Mouse (Mus musculus): ENCODE measurements around the gene Ccdc171. TPM values are rescaled to one million over a fixed set of nuclear protein-coding genes. Genes with fewer than 3 reads are reported as not detected.
"Not testable (repeated sequence)": the region's sequence is repeated elsewhere in the genome, so short reads cannot be mapped to it uniquely, and the experiment has no call there.

Ccdc171 gene
- polyA plus RNA-seq, 1 experiment from 2014 or later: 2.4 TPM

- Histone ChIP-seq H3K4me3 (replicated peaks; ENCODE audit: low read depth, low read length) (no peak overlapping the region), H3K4me1 (replicated peaks; ENCODE audit: insufficient read depth, low read length) (no peaks in the 10 kb centered on the region)
- no peak for ATAC-seq (replicated peaks; ENCODE audit: low FRiP score, low read depth)
These were observed 11.2 kb upstream of the Ccdc171 start for GRCm38 (mm10) chr4:83514183-83514582.

GRCm38 (mm10) chr4:83514976-83515669 is 10.2 kb upstream of the Ccdc171 start:
- Histone ChIP-seq H3K4me2 (ENCODE audit: low read length) (no peak overlapping the region), H3K36me3 (ENCODE audit: insufficient read depth, low read length) (no peaks in the 10 kb centered on the region), H3K27me3 (ENCODE audit: insufficient read depth, low read length) (no peaks in the 10 kb centered on the region), H3K4me3 (replicated peaks; ENCODE audit: low read depth, low read length) (no peak overlapping the region), H3K4me1 (replicated peaks; ENCODE audit: insufficient read depth, low read length) (no peaks in the 10 kb centered on the region), H3K27ac (no peak overlapping the region), H3K9me3 (replicated peaks; ENCODE audit: low read length) (no peaks in the 10 kb centered on the region), H3K9ac (ENCODE audit: low read depth, low read length) (no peak overlapping the region)
- DNase-seq (ENCODE audit: low spot score): peak; percentile 21
- 89% methylated on average over 10 of the region's 10 CpGs for WGBS
- TF ChIP-seq CTCF (IDR thresholded peaks at IDR 0.05; ENCODE audit: low read depth): peak; percentile 55; the same call in 1 of the 2 replicates
- no peak for ATAC-seq (replicated peaks; ENCODE audit: low FRiP score, low read depth)

More at GRCm38 (mm10) chr4:83514183-83514582, 11.2 kb upstream of the Ccdc171 start:
- no peak overlapping the region for H3K27ac ChIP-seq
- no peak overlapping the region for H3K9ac ChIP-seq (ENCODE audit: low read depth, low read length)
- no peak for DNase-seq (ENCODE audit: low spot score)
- TF ChIP-seq CTCF (IDR thresholded peaks at IDR 0.05; ENCODE audit: low read depth): no peak
- 79% methylated on average over 1 of the region's 1 CpGs for WGBS
- H3K4me2 ChIP-seq (ENCODE audit: low read length): no peak overlapping the region
- H3K27me3 ChIP-seq (ENCODE audit: insufficient read depth, low read length): no peaks in the 10 kb centered on the region
- no peaks in the 10 kb centered on the region for H3K36me3 ChIP-seq (ENCODE audit: insufficient read depth, low read length)
- H3K9me3 ChIP-seq (replicated peaks; ENCODE audit: low read length): no peaks in the 10 kb centered on the region

DNA sequence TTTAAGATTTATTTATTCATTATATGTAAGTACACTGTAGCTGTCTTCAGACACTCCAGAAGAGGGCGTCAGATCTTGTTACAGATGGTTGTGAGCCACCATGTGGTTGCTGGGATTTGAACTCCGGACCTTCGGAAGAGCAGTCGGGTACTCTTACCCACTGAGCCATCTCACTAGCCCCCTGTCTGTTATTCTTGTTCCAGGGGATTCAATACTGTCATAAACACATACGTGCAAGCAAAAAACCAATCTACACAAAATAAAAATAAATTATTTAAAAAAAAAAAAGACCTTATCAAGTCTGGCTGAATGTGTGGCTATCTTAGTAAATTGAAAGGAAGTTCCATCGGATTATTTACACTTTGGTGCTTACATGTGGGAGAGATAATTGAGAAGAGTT is 9.2 kb upstream of the Ccdc171 start:
- not testable (repeated sequence) for DNase-seq (ENCODE audit: low spot score); H3K4me2 ChIP-seq (ENCODE audit: low read length); H3K9ac ChIP-seq (ENCODE audit: low read depth, low read length); H3K9me3 ChIP-seq (replicated peaks; ENCODE audit: low read length); H3K27ac ChIP-seq; H3K4me3 ChIP-seq (replicated peaks; ENCODE audit: low read depth, low read length); ATAC-seq (replicated peaks; ENCODE audit: low FRiP score, low read depth); H3K27me3 ChIP-seq (ENCODE audit: insufficient read depth, low read length); H3K4me1 ChIP-seq (replicated peaks; ENCODE audit: insufficient read depth, low read length); H3K36me3 ChIP-seq (ENCODE audit: insufficient read depth, low read length)
- WGBS: 95% methylated on average over 5 of the region's 6 CpGs

DNA sequence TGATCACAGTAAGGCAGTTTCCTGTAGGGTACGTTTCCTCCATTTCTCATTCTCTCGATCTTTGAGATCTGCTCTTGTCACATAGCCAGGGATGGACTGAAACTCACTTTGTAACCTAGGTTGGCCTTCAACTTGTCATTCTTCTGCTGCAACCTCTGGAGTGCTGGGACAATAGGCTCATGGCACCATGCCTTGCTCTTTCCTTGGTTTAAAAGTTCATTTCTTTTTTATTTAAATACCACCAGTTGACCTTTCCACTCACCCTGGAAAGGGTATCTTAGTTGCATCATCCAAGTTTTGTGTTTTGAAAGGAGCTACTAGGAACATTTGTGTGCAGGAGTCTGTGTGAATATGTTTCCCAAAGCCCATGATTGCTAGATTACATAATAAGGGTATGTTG is 6.2 kb upstream of the Ccdc171 start:
- H3K27ac ChIP-seq: no peak overlapping the region
- no peaks in the 10 kb centered on the region for H3K36me3 ChIP-seq (ENCODE audit: insufficient read depth, low read length)
- ATAC-seq (replicated peaks; ENCODE audit: low FRiP score, low read depth) (no peak), DNase-seq (ENCODE audit: low spot score) (no peak)
- no peaks in the 10 kb centered on the region for H3K9me3 ChIP-seq (replicated peaks; ENCODE audit: low read length)
- WGBS: 77% methylated on average over 2 of the region's 2 CpGs
- H3K9ac ChIP-seq (ENCODE audit: low read depth, low read length): no peak overlapping the region
- H3K4me1 ChIP-seq (replicated peaks; ENCODE audit: insufficient read depth, low read length): no peaks in the 10 kb centered on the region
- no peak overlapping the region for H3K4me2 ChIP-seq (ENCODE audit: low read length)
- H3K27me3 ChIP-seq (ENCODE audit: insufficient read depth, low read length): no peaks in the 10 kb centered on the region
- TF ChIP-seq CTCF (IDR thresholded peaks at IDR 0.05; ENCODE audit: low read depth): no peak
- H3K4me3 ChIP-seq (replicated peaks; ENCODE audit: low read depth, low read length): no peak overlapping the region

- H3K9ac ChIP-seq (ENCODE audit: low read depth, low read length): no peak overlapping the region
- ATAC-seq (replicated peaks; ENCODE audit: low FRiP score, low read depth): no peak
- no peaks in the 10 kb centered on the region for H3K27me3 ChIP-seq (ENCODE audit: insufficient read depth, low read length)
- no peak for DNase-seq (ENCODE audit: low spot score)
- no peak overlapping the region for H3K27ac ChIP-seq
- H3K9me3 ChIP-seq (replicated peaks; ENCODE audit: low read length): no peaks in the 10 kb centered on the region
- no peak overlapping the region for H3K4me2 ChIP-seq (ENCODE audit: low read length)
- H3K4me3 ChIP-seq (replicated peaks; ENCODE audit: low read depth, low read length): no peak overlapping the region
- no peaks in the 10 kb centered on the region for H3K4me1 ChIP-seq (replicated peaks; ENCODE audit: insufficient read depth, low read length)
- no peak for TF ChIP-seq CTCF (IDR thresholded peaks at IDR 0.05; ENCODE audit: low read depth)
- no peaks in the 10 kb centered on the region for H3K36me3 ChIP-seq (ENCODE audit: insufficient read depth, low read length)
These were observed 5.5 kb upstream of the Ccdc171 start for GRCm38 (mm10) chr4:83519807-83520206.

DNA sequence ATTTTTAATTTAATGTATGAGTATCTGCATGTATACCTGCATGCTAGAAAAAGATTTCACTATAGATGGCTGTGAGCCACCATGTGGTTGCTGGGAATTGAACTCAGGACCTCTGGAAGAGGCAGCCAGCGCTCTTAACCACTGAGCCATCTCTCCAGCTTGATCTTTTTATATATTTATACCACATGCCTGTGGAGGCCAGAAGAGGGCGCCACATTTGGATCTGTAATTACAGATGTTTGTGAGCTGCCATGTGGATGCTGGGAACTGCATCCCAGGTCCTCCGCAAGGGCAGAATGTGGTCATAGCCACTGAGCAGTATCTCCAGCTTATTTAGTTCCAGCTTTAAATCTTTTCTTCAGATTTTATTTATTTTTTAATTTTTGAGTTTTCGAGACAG is 5.0 kb upstream of the Ccdc171 start:
- Histone ChIP-seq H3K4me1 (replicated peaks; ENCODE audit: insufficient read depth, low read length) (no peaks in the 10 kb centered on the region), H3K36me3 (ENCODE audit: insufficient read depth, low read length) (no peaks in the 10 kb centered on the region), H3K9me3 (replicated peaks; ENCODE audit: low read length) (no peaks in the 10 kb centered on the region), H3K4me2 (ENCODE audit: low read length) (no peak overlapping the region), H3K4me3 (replicated peaks; ENCODE audit: low read depth, low read length) (no peak overlapping the region), H3K9ac (ENCODE audit: low read depth, low read length) (no peak overlapping the region), H3K27ac (no peak overlapping the region), H3K27me3 (ENCODE audit: insufficient read depth, low read length) (no peaks in the 10 kb centered on the region)
- 93% methylated on average over 4 of the region's 4 CpGs for WGBS
- DNase-seq (ENCODE audit: low spot score) (no peak), ATAC-seq (replicated peaks; ENCODE audit: low FRiP score, low read depth) (no peak)
- TF ChIP-seq CTCF (IDR thresholded peaks at IDR 0.05; ENCODE audit: low read depth): peak; percentile 40

DNA sequence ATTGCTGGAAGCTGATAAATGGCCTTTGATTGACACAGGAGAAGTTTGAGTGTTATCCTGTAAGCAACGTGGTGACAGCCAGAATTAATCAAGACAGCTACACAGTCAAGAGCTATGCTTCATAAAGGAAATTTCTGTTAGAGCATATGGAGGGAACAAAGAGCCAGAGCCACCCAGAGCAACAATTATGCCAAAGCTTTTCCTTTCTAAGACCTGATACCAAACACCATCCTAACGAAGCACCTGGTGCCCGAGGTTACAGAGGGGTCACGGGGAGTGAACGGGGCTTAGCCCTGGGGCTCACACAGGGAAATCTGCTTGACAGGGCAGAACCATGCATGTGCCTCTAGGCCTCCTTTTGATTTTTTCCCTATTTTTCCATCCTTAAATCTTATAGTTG is 3.3 kb upstream of the Ccdc171 start:
- no peaks in the 10 kb centered on the region for H3K36me3 ChIP-seq (ENCODE audit: insufficient read depth, low read length)
- H3K27me3 ChIP-seq (ENCODE audit: insufficient read depth, low read length): no peaks in the 10 kb centered on the region
- no peaks in the 10 kb centered on the region for H3K9me3 ChIP-seq (replicated peaks; ENCODE audit: low read length)
- no peak overlapping the region for H3K9ac ChIP-seq (ENCODE audit: low read depth, low read length)
- no peak for TF ChIP-seq CTCF (IDR thresholded peaks at IDR 0.05; ENCODE audit: low read depth)
- H3K4me1 ChIP-seq (replicated peaks; ENCODE audit: insufficient read depth, low read length): peaks cover 8% of the 10 kb centered on the region; the same call in 1 of the 2 replicates
- 32% methylated on average over 5 of the region's 5 CpGs for WGBS
- DNase-seq (ENCODE audit: low spot score) (no peak), ATAC-seq (replicated peaks; ENCODE audit: low FRiP score, low read depth) (no peak)
- H3K4me3 ChIP-seq (replicated peaks; ENCODE audit: low read depth, low read length): no peak overlapping the region
- H3K27ac ChIP-seq: no peak overlapping the region
- H3K4me2 ChIP-seq (ENCODE audit: low read length): no peak overlapping the region
